Mouse (Mus musculus) testis, adult 2 months (tissue): ENCODE results near the gene Gm20388.

Experiments
- CTCF ChIP-seq: fragments of 200-500 bp; IDR thresholded peaks from 2 replicates; pipeline ENCODE4 v1.5.1; 2012; ENCODE audit warnings: low read depth, mild to moderate bottlenecking, inconsistent platforms, low read length, moderate library complexity; ENCODE audit not compliant: control insufficient read depth, insufficient read depth, insufficient replicate concordance
- POLR2A ChIP-seq: fragments of 200-500 bp; IDR thresholded peaks from 2 replicates; pipeline ENCODE4 v1.6.1; 2012; ENCODE audit warnings: low read depth, mild to moderate bottlenecking, inconsistent platforms, low read length, moderate library complexity; ENCODE audit not compliant: control insufficient read depth

DNA sequence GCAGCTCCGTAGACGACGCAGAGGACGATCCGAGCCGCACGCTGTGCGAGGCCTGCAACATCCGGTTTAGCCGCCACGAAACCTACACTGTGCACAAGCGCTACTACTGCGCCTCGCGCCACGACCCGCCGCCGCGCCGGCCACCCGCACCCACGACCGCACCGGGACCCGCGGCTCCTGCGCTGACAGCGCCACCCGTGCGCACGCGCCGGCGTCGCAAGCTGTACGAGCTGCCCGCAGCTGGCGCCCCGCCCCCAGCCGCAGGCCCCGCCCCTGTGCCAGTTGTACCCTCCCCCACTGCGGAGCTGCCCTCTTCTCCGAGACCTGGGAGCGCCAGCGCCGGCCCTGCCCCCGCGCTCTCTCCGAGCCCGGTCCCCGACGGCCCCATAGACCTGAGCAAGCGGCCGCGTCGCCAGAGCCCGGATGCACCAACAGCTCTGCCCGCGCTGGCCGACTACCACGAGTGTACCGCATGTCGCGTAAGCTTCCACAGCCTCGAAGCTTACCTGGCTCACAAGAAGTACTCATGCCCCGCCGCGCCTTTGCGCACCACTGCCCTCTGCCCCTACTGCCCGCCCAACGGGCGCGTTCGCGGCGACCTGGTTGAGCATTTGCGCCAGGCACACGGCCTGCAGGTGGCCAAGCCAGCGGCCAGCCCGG, 2425.7 kb downstream of the Gm20388 start:
- TF ChIP-seq POLR2A (no peak), CTCF (no peak)
